Mouse (Mus musculus): ENCODE results near the gene Trmt112.
"Not testable (repeated sequence)": the region's sequence is repeated elsewhere in the genome, so short reads cannot be mapped to it uniquely, and the experiment has no call there.

Trmt112 gene

DNA sequence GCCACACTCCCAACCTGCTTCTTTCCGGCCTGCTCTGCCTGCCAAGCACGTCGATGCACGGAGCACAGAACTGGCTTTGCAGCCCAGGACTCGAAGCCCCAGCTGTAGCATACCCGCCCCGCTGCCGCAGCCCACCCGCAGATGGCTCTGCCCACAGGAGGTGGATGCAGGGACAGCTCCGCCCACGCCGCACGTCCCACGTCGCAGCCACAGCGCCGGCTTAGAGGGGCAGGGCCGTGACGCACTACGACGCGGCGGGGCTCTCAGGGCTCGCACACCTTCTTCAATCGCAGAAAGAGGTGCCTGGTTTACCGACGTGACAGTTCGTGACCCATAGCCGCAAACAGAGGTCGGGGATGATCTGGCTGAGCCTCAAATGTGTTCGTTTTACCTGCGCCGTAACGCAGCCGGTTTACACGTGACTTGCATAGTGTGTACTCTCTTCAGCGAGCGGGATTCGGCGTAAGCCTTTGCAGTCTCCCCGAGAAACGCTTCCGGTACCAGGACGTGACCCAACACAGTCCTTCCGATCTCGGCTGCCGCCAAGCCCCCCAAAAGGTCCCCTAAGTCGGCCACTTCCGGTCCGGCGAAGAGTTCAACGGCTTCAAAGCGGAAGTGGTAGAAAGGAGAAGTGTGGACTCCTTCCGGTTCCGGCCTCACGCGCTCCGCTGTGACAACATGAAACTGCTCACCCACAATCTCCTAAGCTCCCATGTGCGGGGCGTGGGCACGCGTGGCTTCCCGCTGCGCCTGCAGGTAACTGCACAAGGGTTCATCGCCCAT, at the start of gene Trmt112, which contains the start of gene Prdx5:
Gene Trmt112, plus strand, starts transcription at position 192 of the 783 bp plus-strand sequence.
Gene Prdx5, minus strand, starts transcription at position 600 of the 783 bp plus-strand sequence.
- no peak for DNase-seq (ENCODE audit: extremely low read depth, low read depth, low spot score)

DNA sequence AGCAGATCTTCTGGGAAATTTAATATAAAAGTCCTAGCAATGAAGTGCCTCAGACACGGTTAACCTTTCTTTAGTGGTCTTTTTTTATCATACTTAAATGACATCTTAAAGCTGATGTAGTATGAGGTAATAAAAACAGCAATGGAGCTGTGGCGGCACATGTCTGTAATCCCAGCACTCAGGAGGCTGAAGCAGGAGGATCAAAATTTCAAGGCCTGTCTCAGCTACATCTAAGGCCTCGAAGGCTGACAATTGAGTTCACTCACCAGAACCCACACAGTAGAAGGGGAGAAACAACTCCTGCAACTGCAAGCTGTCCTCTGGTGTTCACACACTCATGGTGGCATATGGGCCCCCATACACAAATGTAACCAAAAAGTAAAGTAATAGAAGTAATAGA, 49.5 kb upstream of the Trmt112 start:
- DNase-seq (ENCODE audit: extremely low read depth, low read depth, low spot score) = no peak

DNA sequence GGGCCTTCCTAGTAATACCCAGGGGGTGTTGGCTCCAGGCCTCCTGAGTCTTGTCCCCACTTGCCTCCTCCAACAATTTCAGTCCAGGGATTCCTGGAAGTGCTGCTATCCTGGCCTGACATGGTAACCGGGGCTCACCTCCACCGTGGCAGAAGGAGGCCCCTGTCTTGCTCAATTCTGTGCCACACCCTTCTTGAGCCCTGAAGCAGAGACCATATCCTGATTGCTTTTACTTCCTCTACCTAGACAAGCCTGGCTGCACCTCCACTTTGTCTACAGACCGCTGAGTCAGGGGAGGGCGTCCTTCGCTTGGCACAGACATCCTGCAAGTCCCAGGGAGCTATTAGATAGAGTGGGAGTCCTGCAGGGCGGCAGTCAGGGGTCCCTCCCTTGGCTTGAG, 48.8 kb upstream of the Trmt112 start:
- no peak for DNase-seq (ENCODE audit: extremely low read depth, low read depth, low spot score)

DNA sequence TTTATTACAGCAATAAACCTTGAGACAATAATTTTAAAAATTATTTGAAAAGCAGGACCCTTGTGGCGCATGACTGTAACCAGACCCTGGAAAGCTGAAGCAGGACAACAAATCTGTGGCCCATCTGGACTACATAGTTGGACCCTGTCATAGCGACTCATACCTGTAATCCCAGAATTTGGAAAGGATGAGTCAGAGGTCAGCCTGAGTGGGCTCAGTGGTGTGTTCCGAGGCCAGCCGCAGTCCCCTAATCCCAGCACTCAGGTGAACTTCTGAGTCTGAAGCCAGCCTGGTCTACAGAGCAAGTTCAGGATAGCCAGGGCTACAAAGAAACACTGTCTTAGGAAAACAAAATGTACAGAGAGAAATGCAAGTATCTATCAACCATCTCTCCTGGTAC, 48.0 kb upstream of the Trmt112 start:
- DNase-seq (ENCODE audit: extremely low read depth, low read depth, low spot score) = no peak

DNA sequence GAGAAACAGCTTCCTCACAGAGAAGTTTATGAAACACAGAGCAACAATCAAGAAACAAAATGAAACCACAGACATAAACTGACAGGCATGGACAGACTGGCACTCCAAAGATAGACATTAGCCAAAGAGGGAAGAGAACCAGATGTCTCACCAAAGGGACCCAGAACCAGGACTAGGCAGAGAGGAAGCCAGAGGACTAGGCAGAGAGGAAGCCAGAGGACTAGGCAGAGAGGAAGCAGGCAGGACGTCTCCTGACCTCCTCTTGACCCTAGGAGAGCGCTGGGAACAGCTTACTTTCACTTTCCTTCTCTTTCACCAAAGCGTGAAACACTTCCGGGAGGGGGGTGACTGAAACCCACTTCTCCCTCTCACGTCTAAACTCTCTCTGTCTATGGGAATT, 40.1 kb upstream of the Trmt112 start:
- no peak for DNase-seq (ENCODE audit: extremely low read depth, low read depth, low spot score)

DNA sequence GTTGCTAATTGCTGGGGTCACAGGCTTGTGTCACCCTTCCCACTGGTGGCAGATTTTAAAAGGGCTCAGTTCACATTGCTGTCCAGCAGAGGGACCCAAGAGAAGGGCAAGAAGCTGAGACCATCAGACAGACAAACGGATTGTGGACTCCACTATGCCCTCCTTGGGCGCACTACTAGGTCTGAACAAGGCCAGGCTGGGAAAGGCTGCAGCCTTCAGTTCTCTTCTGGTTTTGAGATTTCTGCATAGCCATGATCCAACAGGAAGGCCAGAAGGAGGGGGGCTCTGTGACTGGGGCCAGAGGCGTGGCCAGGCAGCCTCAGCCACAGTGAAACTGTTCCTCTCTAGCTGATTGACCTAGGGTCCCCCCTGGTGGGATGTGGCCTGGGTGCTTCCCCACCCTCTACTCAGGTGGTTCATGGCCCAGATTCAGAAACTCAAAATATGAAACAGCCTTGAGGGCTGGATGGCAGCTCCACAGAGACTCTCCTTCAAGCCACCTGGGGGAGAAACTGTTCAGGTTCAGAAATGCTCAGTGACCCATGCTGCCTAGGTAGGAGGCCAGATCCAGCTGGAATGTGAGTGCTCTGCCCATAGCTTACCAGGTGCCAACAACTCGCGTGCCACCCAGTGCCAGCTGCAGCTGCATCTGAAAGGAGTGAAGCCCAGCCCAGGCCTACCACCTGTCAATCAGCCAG, 37.8 kb upstream of the Trmt112 start:
- no peak for DNase-seq (ENCODE audit: extremely low read depth, low read depth, low spot score)

DNA sequence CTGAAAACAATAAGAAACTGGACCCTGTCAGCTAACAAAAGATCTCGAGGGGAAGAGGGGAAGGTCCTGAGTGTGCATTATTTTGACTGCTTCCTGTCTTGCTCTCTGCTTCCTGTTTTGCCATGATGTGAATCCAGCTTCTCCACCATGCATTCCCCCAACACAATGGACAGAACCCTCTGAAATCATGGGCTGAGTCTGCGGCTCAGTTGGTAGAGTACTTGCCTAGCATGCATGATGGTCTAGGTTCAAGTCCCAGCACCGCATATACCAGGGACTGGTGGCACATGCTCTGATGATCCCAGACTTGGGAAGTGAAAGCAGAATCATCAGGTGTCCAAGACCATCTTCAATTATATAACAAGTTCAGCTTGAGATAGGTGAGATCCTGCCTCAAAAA, 36.8 kb upstream of the Trmt112 start:
- DNase-seq (ENCODE audit: extremely low read depth, low read depth, low spot score) = no peak

DNA sequence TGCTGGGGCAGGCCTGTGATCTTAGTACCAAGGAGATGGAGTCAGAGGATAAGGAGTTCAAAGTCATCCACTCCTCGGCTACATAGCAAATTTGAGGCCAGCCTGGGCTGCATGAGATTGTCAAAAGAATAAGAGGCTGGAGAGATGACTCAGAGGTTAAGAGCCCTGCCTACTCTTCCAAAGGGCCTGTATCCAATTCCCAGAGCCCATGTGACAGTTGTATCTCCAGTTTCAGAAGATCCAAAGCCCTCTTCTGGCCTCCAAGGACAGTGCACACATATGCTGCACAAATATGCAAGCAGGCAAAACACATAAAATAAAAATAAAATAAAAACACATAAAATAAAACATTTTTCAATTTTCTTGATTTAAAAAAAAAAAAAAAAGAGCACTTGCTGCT, 35.2 kb upstream of the Trmt112 start:
- no peak for DNase-seq (ENCODE audit: extremely low read depth, low read depth, low spot score)

DNA sequence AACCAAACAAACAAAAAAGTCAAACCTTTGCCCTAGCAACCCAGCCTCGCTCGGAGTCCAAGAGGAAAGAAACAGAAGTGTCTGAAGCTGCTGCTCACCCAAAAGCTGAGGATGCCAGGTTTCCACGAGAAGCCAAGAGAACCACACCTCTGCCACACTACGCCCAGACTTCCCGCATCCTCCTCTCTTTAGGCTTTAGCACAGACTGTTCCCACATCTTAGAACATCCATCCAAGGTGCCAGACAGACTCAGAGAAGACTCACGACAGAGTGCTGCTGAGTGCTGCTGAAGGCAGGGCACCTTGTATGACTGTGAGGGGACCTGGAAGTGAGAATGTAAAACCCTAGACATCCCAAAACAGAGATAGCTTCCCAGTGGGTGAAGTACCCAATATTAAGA, 33.7 kb upstream of the Trmt112 start:
- no peak for DNase-seq (ENCODE audit: extremely low read depth, low read depth, low spot score)

DNA sequence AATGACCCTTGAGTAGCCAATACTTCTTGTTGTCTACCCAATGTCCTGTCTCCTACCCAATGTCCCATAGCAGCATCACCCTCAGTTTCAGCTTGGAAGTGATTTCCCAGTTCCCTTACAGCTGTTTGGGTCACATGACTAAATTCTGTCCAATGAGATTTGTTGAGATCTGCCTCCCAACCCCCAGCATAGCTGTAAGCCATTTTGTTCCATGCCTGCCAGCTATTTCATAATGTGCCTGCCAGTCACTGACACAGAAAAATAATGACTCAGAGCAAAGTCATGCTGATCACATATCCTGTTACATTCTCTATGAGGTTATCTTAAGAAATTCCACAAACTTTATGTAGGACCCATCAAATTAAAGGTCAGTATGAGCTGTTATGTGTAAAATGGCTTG, 32.7 kb upstream of the Trmt112 start:
- no peak for DNase-seq (ENCODE audit: extremely low read depth, low read depth, low spot score)

DNA sequence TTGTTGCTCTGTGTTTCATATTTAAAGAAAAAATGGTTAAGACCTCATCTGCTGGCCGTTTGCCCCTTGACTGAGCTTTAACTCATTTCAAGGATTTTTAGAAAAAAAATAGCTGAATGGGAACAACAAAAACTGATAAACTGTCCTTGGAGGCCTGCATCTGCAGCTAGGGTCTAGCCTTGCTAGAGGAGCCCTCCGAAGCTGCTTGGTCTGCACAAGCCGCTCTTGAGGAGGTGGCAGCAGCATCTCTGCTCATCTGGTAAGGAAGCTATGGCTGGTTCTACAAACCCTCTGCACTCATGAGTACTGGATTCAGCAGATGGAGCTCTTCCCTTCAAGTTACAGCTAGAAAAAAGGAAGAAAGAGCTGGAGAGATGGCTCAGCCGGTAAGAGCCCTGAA, 31.5 kb upstream of the Trmt112 start:
- DNase-seq (ENCODE audit: extremely low read depth, low read depth, low spot score) = no peak

DNA sequence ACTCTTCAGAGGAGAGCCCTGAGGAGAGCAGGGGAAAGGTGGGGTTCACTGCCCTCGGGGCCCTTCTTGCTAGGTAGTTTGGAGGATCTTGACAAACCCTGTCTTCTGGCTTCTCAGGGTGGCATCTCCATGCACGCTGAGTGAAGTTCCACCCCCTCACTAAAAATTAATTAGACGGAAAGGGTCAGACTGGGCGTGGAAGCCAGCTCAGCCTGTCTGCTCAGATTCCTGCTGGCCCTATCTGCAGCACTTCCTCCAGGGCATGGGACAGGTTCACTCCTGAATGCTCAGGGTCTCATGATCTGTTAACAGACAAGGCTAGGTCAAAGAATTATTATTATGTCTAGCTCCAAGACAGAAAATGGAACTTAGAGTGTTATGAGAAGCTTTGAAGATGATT, 17.0 kb upstream of the Trmt112 start:
- DNase-seq (ENCODE audit: extremely low read depth, low read depth, low spot score) = no peak

DNA sequence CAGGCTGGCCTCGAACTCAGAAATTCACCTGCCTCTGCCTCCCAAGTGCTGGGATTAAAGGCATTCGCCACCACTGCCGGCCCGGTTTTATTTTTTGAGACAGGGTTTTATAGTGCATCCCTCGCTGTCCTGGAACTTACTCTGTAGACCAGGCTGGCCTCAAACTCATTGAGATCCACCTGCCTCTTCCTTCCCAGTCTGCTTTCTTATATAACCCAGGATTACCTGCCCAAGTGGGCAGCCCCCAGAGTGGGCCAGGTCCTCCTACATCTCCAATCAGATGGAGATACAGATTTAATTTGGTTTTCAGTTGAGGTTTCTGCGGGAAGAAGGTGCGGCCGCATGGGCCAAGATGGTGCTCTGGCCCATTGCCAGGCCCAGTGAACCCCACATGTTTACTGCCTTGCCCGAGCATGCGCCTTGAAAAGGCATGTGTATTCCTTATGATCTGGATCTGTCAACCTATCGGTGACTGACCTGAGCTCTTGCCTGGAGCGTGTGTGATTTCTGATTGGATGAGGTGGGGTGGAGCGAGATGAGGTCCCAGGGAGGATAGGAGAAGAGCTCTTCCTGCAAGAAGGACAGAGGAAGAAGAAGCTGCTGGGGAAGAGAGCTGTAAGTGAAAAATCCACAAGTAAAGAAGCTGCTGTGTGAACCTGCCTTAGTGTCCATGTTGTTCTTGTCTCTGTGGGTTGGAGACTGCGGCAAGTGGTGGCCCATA, 15.6 kb upstream of the Trmt112 start:
- DNase-seq (ENCODE audit: extremely low read depth, low read depth, low spot score) = no peak

DNA sequence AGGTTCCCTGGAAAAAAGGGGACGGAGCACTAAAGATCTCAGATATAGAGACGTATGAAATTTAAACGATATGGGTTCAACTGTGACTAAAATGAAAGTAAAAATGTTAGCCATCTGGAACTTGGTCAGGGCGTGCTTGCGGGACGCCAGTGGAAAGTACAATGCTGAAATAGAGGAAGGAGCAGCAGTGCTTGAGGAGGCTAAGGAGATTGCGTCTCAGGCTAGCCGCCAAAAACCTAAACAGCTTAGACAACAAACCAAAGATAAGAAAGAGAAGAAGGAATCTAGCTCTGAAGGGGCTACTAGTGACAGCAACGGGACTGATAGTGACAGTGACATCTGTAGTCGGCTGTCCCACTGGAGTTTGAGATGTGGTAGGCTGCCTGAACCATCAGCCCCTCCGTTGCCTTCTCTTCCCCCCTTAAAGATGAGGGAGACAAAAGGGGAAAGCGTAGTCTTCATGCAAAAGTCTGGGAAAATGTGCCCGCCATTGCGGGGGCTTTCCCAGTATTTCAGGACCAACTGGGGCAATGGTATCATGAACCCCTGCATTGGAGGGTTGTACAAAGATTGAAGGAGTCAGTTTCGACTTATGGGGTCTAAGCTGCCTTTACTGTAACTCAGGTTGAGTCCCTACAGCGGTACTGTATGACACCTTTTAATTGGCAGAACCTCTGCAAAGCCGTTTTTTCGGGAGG, 13.7 kb upstream of the Trmt112 start:
- not testable (repeated sequence) for DNase-seq (ENCODE audit: extremely low read depth, low read depth, low spot score)

DNA sequence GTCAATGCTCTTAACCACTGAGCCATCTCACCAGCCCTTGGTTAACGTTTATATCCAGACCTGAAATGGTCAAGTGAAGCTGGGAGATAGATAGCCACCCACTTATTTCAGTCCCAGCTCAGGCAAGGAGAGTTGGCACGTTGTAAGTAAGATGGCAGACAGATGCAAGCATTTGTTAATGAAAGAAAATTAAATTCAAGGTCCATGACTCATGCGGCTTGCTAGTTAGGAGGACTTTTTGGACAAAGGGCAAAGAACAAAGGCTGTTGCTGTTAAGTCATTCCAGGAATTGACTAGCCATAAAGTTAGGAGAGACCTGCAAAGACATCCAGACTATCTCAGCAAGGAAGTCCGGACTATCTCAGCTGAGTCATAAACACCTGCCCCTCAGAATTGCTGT, 9.9 kb upstream of the Trmt112 start:
- DNase-seq (ENCODE audit: extremely low read depth, low read depth, low spot score) = no peak

DNA sequence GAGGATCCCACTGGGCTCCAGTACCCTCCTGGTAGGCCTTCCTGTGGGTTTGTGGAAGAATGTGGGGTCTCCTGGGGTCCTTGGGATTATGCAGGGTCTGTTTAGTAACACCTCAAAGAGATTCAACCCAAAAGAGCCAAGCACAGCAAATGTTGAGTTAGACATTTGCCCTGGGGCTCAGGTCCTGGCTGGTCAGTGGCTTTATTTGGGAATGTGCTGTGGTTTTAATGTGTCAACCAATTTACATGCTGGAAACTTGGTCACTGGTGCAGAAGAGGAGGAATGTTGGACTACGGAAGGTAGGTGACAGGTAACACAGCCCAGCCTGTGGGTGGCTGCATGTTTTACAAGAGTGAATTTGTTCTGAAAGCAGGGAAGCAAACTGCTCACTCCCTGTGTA, 6.5 kb upstream of the Trmt112 start:
- no peak for DNase-seq (ENCODE audit: extremely low read depth, low read depth, low spot score)

DNA sequence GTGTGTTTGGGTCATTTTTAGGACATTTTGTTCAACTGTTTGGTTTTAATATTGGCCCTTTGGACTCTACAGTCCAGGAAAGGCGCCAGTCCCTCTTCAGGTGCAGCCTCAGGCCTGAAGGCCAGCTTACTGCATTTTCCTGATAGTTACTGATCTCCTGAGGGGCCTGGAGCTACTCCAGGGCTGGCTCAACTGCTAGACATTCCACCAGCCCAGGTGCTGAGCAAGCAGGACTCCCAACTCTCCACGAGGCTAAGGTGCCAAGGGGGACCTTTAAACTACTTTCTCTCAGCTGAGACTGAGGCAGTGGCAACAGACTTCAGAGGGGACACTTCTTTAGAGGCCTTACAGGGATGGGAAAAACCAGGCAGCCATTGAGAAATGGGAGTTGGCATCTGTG, 4.7 kb upstream of the Trmt112 start:
- no peak for DNase-seq (ENCODE audit: extremely low read depth, low read depth, low spot score)

DNA sequence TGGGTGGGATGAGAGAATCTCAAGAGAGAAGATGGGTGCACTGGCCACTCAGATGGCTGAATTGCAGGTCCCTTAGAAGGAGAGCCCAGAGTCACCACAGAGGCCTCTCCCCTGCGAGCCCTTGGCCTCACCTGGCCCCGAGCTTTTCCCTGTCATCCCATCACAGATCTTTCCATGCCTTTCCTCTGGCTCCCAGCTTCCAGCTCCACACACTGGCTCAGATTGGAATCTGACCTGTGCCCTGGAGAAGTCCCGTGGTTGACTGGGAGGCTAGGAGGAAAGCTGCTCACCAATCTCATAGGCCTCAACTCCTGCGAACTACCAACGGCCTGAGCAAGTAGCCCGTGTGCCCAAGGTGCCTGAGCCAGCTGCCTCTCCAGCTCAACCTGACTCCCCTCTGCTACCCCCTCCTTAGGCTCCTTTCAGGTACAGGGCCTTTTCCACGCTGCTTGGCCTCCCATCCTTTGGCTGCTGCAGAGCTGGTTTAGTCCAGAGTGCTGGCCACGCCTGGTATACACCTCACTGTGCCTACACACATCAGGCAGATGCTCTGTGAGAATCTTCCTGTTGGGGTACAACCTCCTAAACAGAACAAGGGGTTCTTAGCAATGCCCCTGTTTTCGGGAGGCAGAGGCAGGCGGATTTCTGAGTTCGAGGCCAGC, 3.9 kb upstream of the Trmt112 start:
- DNase-seq (ENCODE audit: extremely low read depth, low read depth, low spot score) = no peak

DNA sequence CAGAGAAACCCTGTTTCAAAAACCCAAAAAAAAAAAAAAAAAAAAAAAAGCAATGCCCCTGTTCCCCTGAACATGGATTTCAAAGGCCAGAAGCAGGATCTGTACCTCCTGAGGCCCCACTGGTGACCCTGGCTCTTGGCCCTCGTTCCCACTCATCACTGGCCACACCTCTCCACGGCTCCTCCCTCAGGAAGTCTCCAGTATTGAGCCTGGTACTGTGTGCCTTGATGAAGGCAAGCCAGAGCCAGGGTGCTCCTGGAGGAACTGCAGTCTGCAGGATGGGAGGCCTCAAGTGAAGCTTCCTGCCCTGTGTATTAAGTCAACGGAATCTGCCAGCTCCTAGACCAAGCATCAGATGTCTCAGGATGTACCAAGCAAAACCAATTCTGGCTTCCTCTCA, 3.3 kb upstream of the Trmt112 start:
- no peak for DNase-seq (ENCODE audit: extremely low read depth, low read depth, low spot score)

DNA sequence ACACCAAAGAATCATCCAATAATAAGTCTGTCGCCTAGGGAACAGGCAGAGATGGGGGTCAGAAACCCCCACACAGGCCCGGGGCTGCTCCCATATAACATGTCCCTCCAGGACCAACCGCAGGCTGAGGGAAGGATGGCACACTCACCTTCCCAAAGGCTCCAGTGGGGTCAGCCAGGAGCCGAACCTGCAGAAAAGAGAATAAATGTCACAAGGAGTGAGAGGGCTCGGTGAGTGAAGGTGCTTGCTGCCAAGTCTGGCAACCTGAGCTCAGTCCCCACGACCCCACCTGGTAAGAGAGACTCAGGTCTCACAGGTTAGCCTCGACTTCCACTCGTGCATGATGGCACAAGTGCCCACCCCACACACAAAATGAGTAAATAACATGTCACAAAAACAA, 2.4 kb upstream of the Trmt112 start:
- DNase-seq (ENCODE audit: extremely low read depth, low read depth, low spot score) = no peak
